Mouse (Mus musculus): ENCODE measurements around the gene Olfr1326-ps1.

Olfr1326-ps1 gene

DNA sequence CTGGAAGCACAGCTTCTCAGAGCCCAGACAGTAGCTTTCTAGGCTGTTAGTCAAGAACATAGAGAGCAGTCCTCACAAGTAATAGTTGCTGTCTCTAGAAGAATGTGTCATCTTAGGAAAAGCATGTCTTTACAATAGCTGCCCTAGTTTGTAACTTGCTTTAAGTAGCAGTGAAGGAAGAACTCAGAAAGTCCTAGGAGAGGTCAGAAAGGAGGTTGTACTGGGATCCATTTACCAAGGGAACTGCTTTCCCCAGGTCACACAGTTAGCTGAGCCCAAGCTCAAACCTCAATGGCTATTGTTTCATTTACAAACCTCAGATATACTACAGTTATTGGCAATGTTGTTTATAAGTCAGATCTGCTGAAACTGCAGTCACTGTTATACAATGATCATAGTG, at the start of gene Olfr1326-ps1:
Gene Olfr1326-ps1 (minus strand): TSS at position 101 of the 400 bp plus-strand sequence.
- in situ Hi-C loops (cut with MboI, MseI) = no loop called here

GRCm38 (mm10) chrX:74592379-74592778, 17.7 kb upstream of the Olfr1326-ps1 start, which contains the start of gene Olfr1325:
Olfr1325 (plus strand) TSS chrX:74592679.
- in situ Hi-C loops (cut with MboI, MseI) = no loop called here
